Mouse (Mus musculus) midbrain, embryonic 12.5 days (tissue): ENCODE data around the gene Gm3238. TPM values are rescaled to one million over a fixed set of nuclear protein-coding genes. Genes with fewer than 3 reads are reported as not detected.

ENCODE experiments used
- ATAC-seq: fragments of 200-750 bp; cut with Nextera tagmentation; 2 replicates; pipeline ENCODE4 v1.8.0; 2017; ENCODE audit warnings: low read depth, moderate TSS enrichment, moderate library complexity; ENCODE audit not compliant: low FRiP score
- H3K27ac ChIP-seq: fragments of 300-500 bp; sonication (generic); replicated peaks from 2 replicates; pipeline ENCODE4 v1.5.1; 2016; ENCODE audit warnings: mild to moderate bottlenecking
- H3K27me3 ChIP-seq: fragments of 300-500 bp; sonication (generic); 2 replicates; pipeline ENCODE4 v1.6.1; 2016; ENCODE audit warnings: mild to moderate bottlenecking
- H3K36me3 ChIP-seq: fragments of 300-500 bp; sonication (generic); 2 replicates; pipeline ENCODE4 v1.6.1; 2016
- H3K4me1 ChIP-seq: fragments of 300-500 bp; sonication (generic); 2 replicates; pipeline ENCODE4 v1.6.1; 2016
- H3K4me2 ChIP-seq: fragments of 300-500 bp; sonication (generic); replicated peaks from 2 replicates; pipeline ENCODE4 v1.6.1; 2016; ENCODE audit warnings: mild to moderate bottlenecking, moderate library complexity
- H3K4me3 ChIP-seq: fragments of 300-500 bp; sonication (generic); 2 replicates; pipeline ENCODE4 v1.5.1; 2016; ENCODE audit warnings: mild to moderate bottlenecking
- H3K9ac ChIP-seq: fragments of 300-500 bp; sonication (generic); replicated peaks from 2 replicates; pipeline ENCODE4 v1.6.1; 2016; ENCODE audit warnings: mild to moderate bottlenecking, moderate library complexity
- H3K9me3 ChIP-seq: fragments of 300-500 bp; sonication (generic); 2 replicates; pipeline ENCODE4 v1.6.1; 2016; ENCODE audit warnings: mild to moderate bottlenecking
- WGBS: fragments of 180-500 bp; shearing (Covaris S2); methylation state at CpG from one replicate; pipeline ENCODE4 v1.1.7; 2016; 5-methylcytosine and 5-hydroxymethylcytosine counted together
- polyA plus RNA-seq: library from polyadenylated mRNA; unstranded; fragments of >200 nt; fragmentation: Nextera tagmentation; extraction: Ambion mirVana; gene quantifications from 2 replicates; pipeline ENCODE4 v1.2.1, GENCODE M21; 2016

Gm3238 gene
- polyA plus RNA-seq, 1 experiment from 2014 or later, result not detected

DNA sequence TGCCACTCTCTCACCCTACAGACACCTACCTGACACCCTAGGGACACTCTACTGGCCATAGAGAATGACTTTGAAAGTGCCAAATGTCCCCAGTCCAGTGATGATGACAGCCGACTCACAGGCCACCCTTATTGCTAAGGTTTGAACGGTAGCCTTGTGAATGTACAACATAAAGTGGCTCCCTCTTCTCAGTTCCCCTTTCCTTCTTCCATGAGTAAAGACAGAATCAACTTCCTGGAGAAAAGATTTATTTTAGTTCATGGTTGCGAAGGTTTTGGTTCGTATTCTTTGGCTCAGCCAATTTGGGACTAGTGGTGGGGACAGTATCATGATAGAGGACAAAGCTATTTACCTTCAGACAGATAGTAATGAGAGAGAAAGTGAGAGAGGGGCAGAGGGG lies 32.2 kb downstream of the Gm3238 start:
- Histone ChIP-seq H3K36me3 (no peaks in the 10 kb centered on the region), H3K27ac (no peak overlapping the region), H3K9ac (no peak overlapping the region), H3K27me3 (no peaks in the 10 kb centered on the region), H3K9me3 (no peaks in the 10 kb centered on the region), H3K4me2 (no peak overlapping the region), H3K4me1 (peaks cover 4% of the 10 kb centered on the region), H3K4me3 (no peak overlapping the region)
- WGBS, result 85% methylated on average over 4 of the region's 4 CpGs
- ATAC-seq, result no peak

DNA sequence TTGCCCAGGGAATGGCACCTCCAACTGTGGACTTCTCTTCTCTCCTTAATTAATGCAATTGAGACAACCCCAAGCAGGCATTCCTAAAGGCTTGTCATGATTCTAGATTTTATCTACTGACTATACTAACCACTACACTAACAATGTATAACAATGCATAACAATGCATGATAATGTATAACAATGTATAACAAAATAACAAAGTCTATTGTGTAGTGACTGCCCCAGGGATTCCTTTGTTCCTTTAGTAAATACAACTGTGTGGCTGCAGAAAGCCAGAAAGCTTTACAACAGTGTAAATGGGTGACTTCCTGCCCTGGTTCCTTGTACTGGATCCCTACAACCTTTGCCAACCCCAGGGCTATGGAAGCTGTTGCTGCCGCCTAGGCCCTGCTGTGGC lies 35.2 kb downstream of the Gm3238 start:
- ATAC-seq, result no peak
- Histone ChIP-seq H3K4me1 (no peaks in the 10 kb centered on the region; the same call in none of the 2 replicates), H3K9me3 (no peaks in the 10 kb centered on the region), H3K4me3 (no peak overlapping the region), H3K9ac (no peak overlapping the region), H3K27me3 (no peaks in the 10 kb centered on the region), H3K4me2 (no peak overlapping the region), H3K27ac (no peak overlapping the region), H3K36me3 (no peaks in the 10 kb centered on the region)
- 100% methylated on average over 1 of the region's 1 CpGs for WGBS

DNA sequence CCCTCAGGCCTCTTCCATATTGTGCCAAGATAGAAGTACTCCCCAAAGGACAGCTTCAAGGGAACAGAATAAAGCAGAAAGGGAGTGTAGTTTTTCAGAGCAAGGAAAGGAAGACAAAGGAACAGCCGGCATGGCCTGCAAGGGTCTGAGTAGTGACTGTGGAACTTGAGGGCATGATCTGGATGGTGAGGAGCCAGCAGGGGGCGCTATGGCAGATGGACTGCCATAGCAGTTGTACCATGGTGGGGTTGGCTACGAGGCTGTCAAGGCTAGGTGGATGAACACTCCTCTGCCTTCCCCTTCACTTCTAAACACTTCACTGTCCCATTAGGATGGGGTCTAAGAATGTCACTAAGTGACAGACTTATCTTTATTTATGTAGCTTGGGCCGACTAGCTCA lies 41.9 kb downstream of the Gm3238 start:
- 57% methylated on average over 4 of the region's 4 CpGs for WGBS
- Histone ChIP-seq H3K9ac (no peak overlapping the region), H3K27ac (no peak overlapping the region), H3K4me1 (no peaks in the 10 kb centered on the region), H3K27me3 (no peaks in the 10 kb centered on the region), H3K4me3 (no peak overlapping the region), H3K9me3 (no peaks in the 10 kb centered on the region), H3K4me2 (no peak overlapping the region), H3K36me3 (no peaks in the 10 kb centered on the region)
- no peak for ATAC-seq

DNA sequence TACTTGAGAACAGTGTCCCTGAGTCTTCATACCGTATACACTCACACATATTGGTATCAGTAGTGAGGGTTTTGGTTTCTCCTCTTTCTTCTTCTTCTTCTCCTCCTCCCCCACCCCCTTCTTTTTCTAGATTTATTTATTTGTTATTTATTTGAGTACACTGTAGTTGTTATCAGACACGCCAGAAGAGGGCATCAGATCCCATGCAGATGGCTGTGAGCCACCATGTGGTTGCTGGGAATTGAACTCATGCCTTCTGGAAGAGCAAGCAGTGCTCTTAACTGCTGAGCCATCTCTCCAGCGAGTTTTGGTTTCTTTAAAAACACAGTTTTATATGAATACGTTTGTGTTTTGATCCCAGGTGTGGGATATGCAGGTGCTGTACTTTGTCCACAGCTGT lies 42.8 kb downstream of the Gm3238 start:
- Histone ChIP-seq H3K4me2 (no peak overlapping the region), H3K36me3 (no peaks in the 10 kb centered on the region), H3K9ac (no peak overlapping the region), H3K4me3 (no peak overlapping the region), H3K27ac (no peak overlapping the region), H3K4me1 (no peaks in the 10 kb centered on the region), H3K9me3 (no peaks in the 10 kb centered on the region), H3K27me3 (no peaks in the 10 kb centered on the region)
- ATAC-seq, result no peak
- 72% methylated on average over 4 of the region's 4 CpGs for WGBS

DNA sequence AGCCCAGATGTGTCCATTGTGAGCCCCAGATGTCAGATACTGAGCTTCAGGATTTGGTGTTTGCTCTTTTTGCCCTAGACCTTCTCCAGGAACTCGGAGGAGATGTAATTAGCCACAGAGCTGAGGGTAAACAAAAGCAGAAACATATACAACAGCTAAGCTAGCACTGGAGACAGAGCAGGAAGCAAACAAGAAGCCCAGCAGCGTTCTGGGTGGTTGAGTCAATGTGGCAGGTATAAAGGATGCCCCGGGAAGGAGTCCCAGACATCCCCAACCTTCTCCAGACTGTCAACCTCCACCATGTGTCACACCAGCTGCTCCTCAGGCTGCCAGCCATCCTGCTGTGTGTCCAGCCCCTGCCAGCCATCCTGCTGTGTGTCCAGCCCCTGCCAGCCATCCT lies 44.9 kb downstream of the Gm3238 start, which contains the start of gene Gm10100:
Gene Gm10100, plus strand, starts transcription at position 301 of the 400 bp plus-strand sequence.
- Histone ChIP-seq H3K4me2 (no peak within 1 kb of the TSS), H3K36me3 (no peaks in the 10 kb centered on the region), H3K9me3 (no peaks in the 10 kb centered on the region), H3K4me3 (no peak within 1 kb of the TSS), H3K9ac (no peak within 1 kb of the TSS), H3K27ac (no peak within 1 kb of the TSS), H3K4me1 (no peaks in the 10 kb centered on the region), H3K27me3 (no peaks in the 10 kb centered on the region)
- no peak for ATAC-seq
- 30% methylated on average over 3 of the region's 3 CpGs for WGBS

DNA sequence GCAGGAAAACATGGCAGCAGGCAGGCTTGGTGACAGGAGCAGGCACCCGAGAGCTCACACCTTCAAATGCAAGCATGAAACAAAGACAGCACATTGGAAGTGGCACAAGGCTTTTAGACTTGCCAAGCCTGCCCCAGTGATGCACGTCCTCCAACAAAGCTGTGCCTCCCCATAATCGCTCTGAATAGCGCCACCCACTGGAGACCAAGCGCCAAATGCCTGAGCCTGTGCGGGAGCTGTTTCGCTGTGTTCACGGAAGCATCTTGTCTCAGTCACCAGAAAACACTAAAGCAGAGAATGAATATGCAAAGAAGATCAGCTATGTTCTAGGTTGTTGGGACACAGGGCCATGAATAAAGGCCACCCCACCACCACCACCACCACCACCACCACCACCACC lies 46.3 kb downstream of the Gm3238 start:
- Histone ChIP-seq H3K4me3 (no peak overlapping the region), H3K27me3 (no peaks in the 10 kb centered on the region), H3K4me1 (no peaks in the 10 kb centered on the region), H3K4me2 (no peak overlapping the region), H3K36me3 (no peaks in the 10 kb centered on the region), H3K9me3 (0 out of 2 replicates have a peak, but pooled peaks cover 3% of the 10 kb centered on the region), H3K9ac (no peak overlapping the region), H3K27ac (no peak overlapping the region)
- no peak for ATAC-seq
- WGBS, result 80% methylated on average over 8 of the region's 8 CpGs

Other genes starting within 250 kb of the Gm3238 start
- gene Itgb2, start 241.1 kb downstream of the Gm3238 start, polyA plus RNA-seq, result 0.81 and 0.98 TPM in 2 replicates
- gene Pttg1ip, start 189.6 kb downstream of the Gm3238 start, polyA plus RNA-seq, result 62.4 and 69.4 TPM in 2 replicates
- gene Sumo3, start 165.2 kb downstream of the Gm3238 start, polyA plus RNA-seq, result 304 and 325 TPM in 2 replicates
- 7.7 and 19.3 TPM in 2 replicates for gene Gm49325, start 165.1 kb downstream of the Gm3238 start, polyA plus RNA-seq
- 83.6 and 84.2 TPM in 2 replicates for gene Ube2g2, start 149.1 kb downstream of the Gm3238 start, polyA plus RNA-seq
- 1.2 and 1.4 TPM in 2 replicates for gene Tspear, start 84.8 kb downstream of the Gm3238 start, polyA plus RNA-seq
- not detected in 2 replicates for gene Gm19402, start 80.6 kb downstream of the Gm3238 start, polyA plus RNA-seq
- gene Gm9508, start 74.1 kb downstream of the Gm3238 start, polyA plus RNA-seq, result not detected in 2 replicates
- not detected in 2 replicates for gene Gm10272, start 64.7 kb downstream of the Gm3238 start, polyA plus RNA-seq
- gene Gm10024, start 59.9 kb downstream of the Gm3238 start, polyA plus RNA-seq, result not detected in 2 replicates
- gene Gm10142, start 55.5 kb downstream of the Gm3238 start, polyA plus RNA-seq, result not detected in 2 replicates
- gene Krtap12-1, start 50.7 kb downstream of the Gm3238 start, polyA plus RNA-seq, result not detected in 2 replicates
- not detected in 2 replicates for gene Gm10100, start 44.8 kb downstream of the Gm3238 start, polyA plus RNA-seq
- not detected in 2 replicates for gene Gm18596, start 28.7 kb downstream of the Gm3238 start, polyA plus RNA-seq
- gene Gm9736, start 20.0 kb downstream of the Gm3238 start, polyA plus RNA-seq, result not detected in 2 replicates
- not detected in 2 replicates for gene Gm3233, start 11.6 kb downstream of the Gm3238 start, polyA plus RNA-seq
- gene Gm7138, start 5.6 kb upstream of the Gm3238 start, polyA plus RNA-seq, result not detected in 2 replicates
- not detected in 2 replicates for gene Gm3250, start 11.2 kb upstream of the Gm3238 start, polyA plus RNA-seq
- gene Gm7137, start 16.9 kb upstream of the Gm3238 start, polyA plus RNA-seq, result not detected in 2 replicates
- gene Gm9639, start 23.8 kb upstream of the Gm3238 start, polyA plus RNA-seq, result not detected in 2 replicates
- not detected in 2 replicates for gene Gm19668, start 27.8 kb upstream of the Gm3238 start, polyA plus RNA-seq
- not detected in 2 replicates for gene Gm9507, start 40.5 kb upstream of the Gm3238 start, polyA plus RNA-seq
- gene Gm2696, start 43.4 kb upstream of the Gm3238 start, polyA plus RNA-seq, result not detected in 2 replicates
- not detected in 2 replicates for gene Krtap10-4, start 55.8 kb upstream of the Gm3238 start, polyA plus RNA-seq
- gene Krtap10-10, start 64.6 kb upstream of the Gm3238 start, polyA plus RNA-seq, result not detected in 2 replicates
- gene Gm36176, start 75.5 kb upstream of the Gm3238 start, polyA plus RNA-seq, result not detected in 2 replicates
- gene Gm10318, start 81.5 kb upstream of the Gm3238 start, polyA plus RNA-seq, result not detected in 2 replicates
- gene Gm3285, start 90.7 kb upstream of the Gm3238 start, polyA plus RNA-seq, result not detected in 2 replicates
- 5.3 and 5.6 TPM in 2 replicates for gene Lrrc3, start 131.2 kb upstream of the Gm3238 start, polyA plus RNA-seq
- gene Trpm2, start 199.2 kb upstream of the Gm3238 start, polyA plus RNA-seq, result 1.2 and 1.5 TPM in 2 replicates
- 32.0 and 32.9 TPM in 2 replicates for gene 1810043G02Rik, start 207.2 kb upstream of the Gm3238 start, polyA plus RNA-seq
- gene Pfkl, start 238.8 kb upstream of the Gm3238 start, polyA plus RNA-seq, result 104 and 116 TPM in 2 replicates